Mouse (Mus musculus) left cerebral cortex, postnatal 10 days (tissue): ENCODE data around the gene Cyp2d40. TPM values are rescaled to one million over a fixed set of nuclear protein-coding genes. Genes with fewer than 3 reads are reported as not detected.

Experiments
- microRNA-seq: library from miRNA; unstranded; fragments of <30 nt; microRNA quantifications from one replicate; pipeline ENCODE4 v1.2.0, GENCODE M21; 2022
- total RNA-seq, 2 experiments: library from RNA; stranded (reverse); gene quantifications; 2 replicates each; pipeline ENCODE4 v1.2.3; 2021

Gene Cyp2d40
- total RNA-seq, 2 experiments from 2014 or later = not detected

Small RNA genes lying within 50 kb of the gene (microRNA-seq; reads per million reads assigned to microRNA genes)
- not detected for gene Gm27618

Other genes starting within 250 kb of the Cyp2d40 start
- not detected for gene Cyp2d12, start 209.1 kb downstream of the Cyp2d40 start, total RNA-seq
- not detected for gene Cyp2d34, start 143.2 kb downstream of the Cyp2d40 start, total RNA-seq
- under 1 TPM in 1 of 2 experiments, not detected in 1; 0.77 TPM for gene Cyp2d26, start 30.1 kb upstream of the Cyp2d40 start, total RNA-seq
- 100 to 1,000 TPM; 123 to 128 TPM for gene Tcf20, start 223.7 kb upstream of the Cyp2d40 start, total RNA-seq